ENCODE assay signal across 9 mouse cellular contexts in the genomic region with DNA sequence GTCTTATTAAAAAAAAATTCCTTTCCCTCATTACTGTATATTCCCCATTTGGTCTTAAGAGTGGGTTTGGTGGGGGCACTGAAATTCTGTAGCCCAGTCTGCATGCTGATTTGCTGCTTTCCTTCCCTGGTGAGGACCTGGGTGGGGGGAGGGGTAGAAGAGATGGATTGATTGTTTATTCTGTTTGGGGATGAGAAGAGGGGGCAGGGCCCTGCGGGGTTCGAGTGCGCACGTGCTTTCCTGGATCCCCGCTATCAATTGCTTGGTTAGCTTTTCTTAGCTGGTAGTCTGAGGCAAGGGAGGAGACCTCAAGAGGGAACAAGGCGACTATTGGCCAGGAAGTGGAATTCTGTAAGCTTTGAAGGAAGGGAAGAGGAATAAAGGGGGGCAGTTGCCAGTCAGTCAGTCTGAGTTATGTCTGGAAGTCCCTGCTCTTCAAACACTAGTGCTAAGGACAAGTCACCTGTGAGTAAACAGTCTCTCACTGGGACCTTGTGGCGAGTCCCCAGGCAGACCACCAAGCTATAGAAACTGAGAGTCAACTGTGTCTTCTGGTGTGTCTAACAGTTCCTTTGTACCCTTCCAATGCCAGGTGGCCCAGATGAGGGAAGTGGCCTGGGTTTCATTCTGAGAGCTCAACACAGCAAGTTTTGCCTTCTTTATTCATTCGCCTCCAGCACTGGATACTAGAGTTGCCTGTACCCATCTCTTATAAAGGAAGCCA.
DNase-seq lines count a peak whose midpoint lies in the region; ATAC-seq lines count a peak whose summit lies in the region.
"Had no signal": no experiment of that assay in that cellular context is flagged by ENCODE, and none has a peak within 500 bp of the region (broad histone marks: within the 10 kb centered on the region; RNA-seq: fewer than 3 reads in every experiment).

No protein-coding gene starts in this region.

- no peak for ATAC-seq in intestine, embryonic 14.5 days (replicated peaks; ENCODE audit: low FRiP score, low TSS enrichment, low read depth)
- ATAC-seq in intestine, embryonic 15.5 days: no peak
- 0 out of 2 replicates have a peak, but pooled peaks have one; percentile 19 for ATAC-seq in hindbrain, embryonic 16.5 days
- ATAC-seq in erythroblast, adult 5-6 weeks (replicated peaks; ENCODE audit: low FRiP score, poor library complexity, severe bottlenecking): no peak

- WGBS in intestine, embryonic 14.5 days: 42% methylated on average over 8 of the region's 8 CpGs
- 38% methylated on average over 8 of the region's 8 CpGs for WGBS in intestine, embryonic 15.5 days
- WGBS in hindbrain, embryonic 16.5 days: 31% methylated on average over 8 of the region's 8 CpGs

- H3K9ac ChIP-seq in intestine, embryonic 14.5 days (ENCODE audit: low read length): no peak overlapping the region
- H3K9ac ChIP-seq in intestine, embryonic 15.5 days: no peak overlapping the region
- H3K9ac ChIP-seq in hindbrain, embryonic 16.5 days (ENCODE audit: low read depth, low read length): no peak overlapping the region
- H3K9ac ChIP-seq: stomach, embryonic 15.5 days had no signal

- H3K36me3 ChIP-seq in intestine, embryonic 14.5 days (ENCODE audit: control insufficient read depth, insufficient read depth, low read length): peaks cover 1% of the 10 kb centered on the region; the same call in 1 of the 2 replicates
- H3K36me3 ChIP-seq in intestine, embryonic 15.5 days: no peaks in the 10 kb centered on the region
- H3K36me3 ChIP-seq in hindbrain, embryonic 16.5 days (ENCODE audit: control insufficient read depth, insufficient read depth, low read length): no peaks in the 10 kb centered on the region
- H3K36me3 ChIP-seq: stomach, embryonic 15.5 days had no signal

- peak overlapping the region; percentile 61; the same call in 1 of the 2 replicates for H3K27ac ChIP-seq in intestine, embryonic 14.5 days (ENCODE audit: low read depth)
- no peak overlapping the region for H3K27ac ChIP-seq in intestine, embryonic 15.5 days
- no peak overlapping the region for H3K27ac ChIP-seq in hindbrain, embryonic 16.5 days (ENCODE audit: low read depth, low read length)
- H3K27ac ChIP-seq: stomach, embryonic 15.5 days had no signal

- no peaks in the 10 kb centered on the region for H3K27me3 ChIP-seq in intestine, embryonic 14.5 days (replicated peaks; ENCODE audit: control insufficient read depth, insufficient read depth, low read length)
- no peaks in the 10 kb centered on the region for H3K27me3 ChIP-seq in intestine, embryonic 15.5 days (replicated peaks)
- no peaks in the 10 kb centered on the region for H3K27me3 ChIP-seq in hindbrain, embryonic 16.5 days (replicated peaks; ENCODE audit: control insufficient read depth, insufficient read depth, low read length)
- H3K27me3 ChIP-seq: stomach, embryonic 15.5 days had no signal

- H3K9me3 ChIP-seq in intestine, embryonic 14.5 days (ENCODE audit: control insufficient read depth, low read length): no peaks in the 10 kb centered on the region
- H3K9me3 ChIP-seq in intestine, embryonic 15.5 days: no peaks in the 10 kb centered on the region
- H3K9me3 ChIP-seq in hindbrain, embryonic 16.5 days (ENCODE audit: control insufficient read depth, low read length): no peaks in the 10 kb centered on the region
- H3K9me3 ChIP-seq: stomach, embryonic 15.5 days had no signal

- no peak for DNase-seq in intestine, embryonic 14.5 days (ENCODE audit: low spot score)
- peak; percentile 20 for DNase-seq in thymus, postnatal 0 days (ENCODE audit: low spot score)
- no peak for DNase-seq in thymus, postnatal 4 days
- no peak for DNase-seq in layer of hippocampus, adult 9-11 months
- DNase-seq: kidney, postnatal 4 days had no signal

- H3K4me3 ChIP-seq in intestine, embryonic 14.5 days (ENCODE audit: low read depth, low read length): no peak overlapping the region
- no peak overlapping the region for H3K4me3 ChIP-seq in intestine, embryonic 15.5 days (replicated peaks)
- no peak overlapping the region for H3K4me3 ChIP-seq in hindbrain, embryonic 16.5 days (ENCODE audit: low read length)
- H3K4me3 ChIP-seq: stomach, embryonic 15.5 days had no signal

- H3K4me2 ChIP-seq in intestine, embryonic 14.5 days (ENCODE audit: low read length): no peak overlapping the region
- no peak overlapping the region for H3K4me2 ChIP-seq in intestine, embryonic 15.5 days (replicated peaks)
- H3K4me2 ChIP-seq in hindbrain, embryonic 16.5 days (ENCODE audit: low read length): no peak overlapping the region
- H3K4me2 ChIP-seq: stomach, embryonic 15.5 days had no signal

- peaks cover 38% of the 10 kb centered on the region for H3K4me1 ChIP-seq in intestine, embryonic 14.5 days (replicated peaks; ENCODE audit: control insufficient read depth, insufficient read depth, low read length)
- H3K4me1 ChIP-seq in intestine, embryonic 15.5 days (replicated peaks): peaks cover 23% of the 10 kb centered on the region
- peaks cover 27% of the 10 kb centered on the region for H3K4me1 ChIP-seq in hindbrain, embryonic 16.5 days (ENCODE audit: control insufficient read depth, insufficient read depth, low read depth, low read length)
